Mouse (Mus musculus) forebrain, embryonic 13.5 days (tissue): ENCODE results near the gene Prdm9. TPM values are rescaled to one million over a fixed set of nuclear protein-coding genes. Genes with fewer than 3 reads are reported as not detected.

Source experiments
- ATAC-seq: fragments of 200-750 bp; cut with Nextera tagmentation; 2 replicates; pipeline ENCODE4 v1.8.0; 2017
- H3K27ac ChIP-seq: fragments of 300-500 bp; sonication (generic); 2 replicates; pipeline ENCODE4 v1.5.1; 2015; ENCODE audit warnings: inconsistent platforms, mild to moderate bottlenecking, moderate library complexity
- H3K27me3 ChIP-seq: fragments of 300-500 bp; sonication (generic); 2 replicates; pipeline ENCODE4 v1.6.1; 2015; ENCODE audit warnings: mild to moderate bottlenecking, inconsistent platforms
- H3K36me3 ChIP-seq: fragments of 300-500 bp; sonication (generic); 2 replicates; pipeline ENCODE4 v1.6.1; 2015; ENCODE audit warnings: mild to moderate bottlenecking, inconsistent platforms; ENCODE audit not compliant: poor library complexity, severe bottlenecking
- H3K4me1 ChIP-seq: fragments of 300-500 bp; sonication (generic); 2 replicates; pipeline ENCODE4 v1.6.1; 2015; ENCODE audit warnings: inconsistent platforms
- H3K4me2 ChIP-seq: fragments of 300-500 bp; sonication (generic); 2 replicates; pipeline ENCODE4 v1.6.1; 2015; ENCODE audit warnings: inconsistent platforms, mild to moderate bottlenecking, moderate library complexity
- H3K4me3 ChIP-seq: fragments of 300-500 bp; sonication (generic); 2 replicates; pipeline ENCODE4 v1.5.1; 2015; ENCODE audit warnings: mild to moderate bottlenecking, inconsistent platforms
- H3K9ac ChIP-seq: fragments of 300-500 bp; sonication (generic); 2 replicates; pipeline ENCODE4 v1.6.1; 2015; ENCODE audit warnings: mild to moderate bottlenecking, inconsistent platforms
- H3K9me3 ChIP-seq: fragments of 300-500 bp; sonication (generic); replicated peaks from 2 replicates; pipeline ENCODE4 v1.6.1; 2016; ENCODE audit warnings: inconsistent platforms
- WGBS: fragments of 180-500 bp; shearing (Covaris S2); methylation state at CpG from one replicate; pipeline ENCODE4 v1.1.7; 2015; 5-methylcytosine and 5-hydroxymethylcytosine counted together
- polyA plus RNA-seq: library from polyadenylated mRNA; unstranded; fragments of >200 nt; fragmentation: Nextera tagmentation; extraction: Ambion mirVana; gene quantifications from 2 replicates; pipeline ENCODE4 v1.2.1, GENCODE M21; 2015

Gene Prdm9
- 2.3 and 3.5 TPM in 2 replicates for polyA plus RNA-seq

- peak within 1 kb of the TSS; percentile 84 for H3K4me2 ChIP-seq
- H3K9ac ChIP-seq, result peak within 1 kb of the TSS; percentile 78
- no peaks in the 10 kb centered on the region for H3K36me3 ChIP-seq
- no peaks in the 10 kb centered on the region for H3K27me3 ChIP-seq
- H3K9me3 ChIP-seq, result no peaks in the 10 kb centered on the region
- peak; percentile 99 for ATAC-seq
- H3K27ac ChIP-seq, result peak within 1 kb of the TSS; percentile 94
- H3K4me1 ChIP-seq, result peaks cover 7% of the 10 kb centered on the region; the same call in 1 of the 2 replicates
- WGBS, result under 1% methylated on average over 43 of the region's 43 CpGs
- H3K4me3 ChIP-seq, result peak within 1 kb of the TSS; percentile 64
These were observed at the start of gene Prdm9 for GRCm38 (mm10) chr17:15564014-15564927. Gene Prdm9, minus strand, starts transcription at chr17:15564354.

GRCm38 (mm10) chr17:15599496-15599895 is 35.3 kb upstream of the Prdm9 start:
- H3K36me3 ChIP-seq, result no peaks in the 10 kb centered on the region
- H3K4me2 ChIP-seq, result no peak overlapping the region
- WGBS, result 89% methylated on average over 7 of the region's 11 CpGs
- no peak overlapping the region for H3K4me3 ChIP-seq
- no peaks in the 10 kb centered on the region for H3K4me1 ChIP-seq
- ATAC-seq, result no peak
- H3K27ac ChIP-seq, result no peak overlapping the region
- H3K9me3 ChIP-seq, result no peaks in the 10 kb centered on the region
- no peaks in the 10 kb centered on the region for H3K27me3 ChIP-seq
- no peak overlapping the region for H3K9ac ChIP-seq

GRCm38 (mm10) chr17:15591216-15591881 is 27.2 kb upstream of the Prdm9 start:
- 82% methylated on average over 7 of the region's 7 CpGs for WGBS
- ATAC-seq, result no peak

GRCm38 (mm10) chr17:15588116-15588515 is 24.0 kb upstream of the Prdm9 start:
- no peak for ATAC-seq
- H3K4me3 ChIP-seq, result no peak overlapping the region

More at GRCm38 (mm10) chr17:15591216-15591881, 27.2 kb upstream of the Prdm9 start:
- Histone ChIP-seq H3K4me1 (no peaks in the 10 kb centered on the region), H3K27ac (no peak overlapping the region), H3K9me3 (no peaks in the 10 kb centered on the region), H3K36me3 (no peaks in the 10 kb centered on the region), H3K4me3 (no peak overlapping the region), H3K27me3 (no peaks in the 10 kb centered on the region), H3K9ac (no peak overlapping the region), H3K4me2 (no peak overlapping the region)

GRCm38 (mm10) chr17:15585691-15586090 is 21.5 kb upstream of the Prdm9 start:
- H3K4me1 ChIP-seq, result no peaks in the 10 kb centered on the region
- WGBS, result 33% methylated on average over 4 of the region's 4 CpGs
- no peak overlapping the region for H3K4me3 ChIP-seq
- H3K36me3 ChIP-seq, result no peaks in the 10 kb centered on the region
- H3K4me2 ChIP-seq, result no peak overlapping the region
- no peaks in the 10 kb centered on the region for H3K27me3 ChIP-seq
- no peak for ATAC-seq
- no peak overlapping the region for H3K27ac ChIP-seq
- no peaks in the 10 kb centered on the region for H3K9me3 ChIP-seq
- no peak overlapping the region for H3K9ac ChIP-seq

More at GRCm38 (mm10) chr17:15588116-15588515, 24.0 kb upstream of the Prdm9 start:
- 87% methylated on average over 2 of the region's 2 CpGs for WGBS
- Histone ChIP-seq H3K36me3 (no peaks in the 10 kb centered on the region), H3K4me2 (no peak overlapping the region), H3K4me1 (no peaks in the 10 kb centered on the region), H3K27me3 (no peaks in the 10 kb centered on the region), H3K9me3 (no peaks in the 10 kb centered on the region), H3K9ac (no peak overlapping the region), H3K27ac (no peak overlapping the region)

- H3K36me3 ChIP-seq, result no peaks in the 10 kb centered on the region
- no peak overlapping the region for H3K4me3 ChIP-seq
- H3K4me1 ChIP-seq, result no peaks in the 10 kb centered on the region
- H3K9ac ChIP-seq, result no peak overlapping the region
- no peak overlapping the region for H3K27ac ChIP-seq
- peaks cover 5% of the 10 kb centered on the region; the same call in 1 of the 2 replicates for H3K27me3 ChIP-seq
- 85% methylated on average over 7 of the region's 7 CpGs for WGBS
- H3K9me3 ChIP-seq, result no peaks in the 10 kb centered on the region
- no peak for ATAC-seq
- H3K4me2 ChIP-seq, result no peak overlapping the region
These were observed 18.9 kb upstream of the Prdm9 start for GRCm38 (mm10) chr17:15583071-15583470.

- Histone ChIP-seq H3K9me3 (no peaks in the 10 kb centered on the region), H3K4me3 (no peak overlapping the region), H3K36me3 (no peaks in the 10 kb centered on the region), H3K27me3 (peaks cover 15% of the 10 kb centered on the region), H3K27ac (no peak overlapping the region), H3K4me2 (no peak overlapping the region), H3K9ac (no peak overlapping the region), H3K4me1 (no peaks in the 10 kb centered on the region)
- no peak for ATAC-seq
- 91% methylated on average over 2 of the region's 2 CpGs for WGBS
These were observed 15.9 kb upstream of the Prdm9 start for GRCm38 (mm10) chr17:15580072-15580447.

GRCm38 (mm10) chr17:15579410-15580071 is 15.4 kb upstream of the Prdm9 start:
- WGBS, result 91% methylated on average over 7 of the region's 7 CpGs
- peaks cover 16% of the 10 kb centered on the region for H3K27me3 ChIP-seq
- no peak overlapping the region for H3K27ac ChIP-seq
- no peaks in the 10 kb centered on the region for H3K36me3 ChIP-seq
- no peak overlapping the region for H3K9ac ChIP-seq
- no peaks in the 10 kb centered on the region for H3K9me3 ChIP-seq
- ATAC-seq, result no peak
- no peaks in the 10 kb centered on the region for H3K4me1 ChIP-seq
- no peak overlapping the region for H3K4me3 ChIP-seq
- no peak overlapping the region for H3K4me2 ChIP-seq

GRCm38 (mm10) chr17:15577291-15577694 is 13.1 kb upstream of the Prdm9 start:
- WGBS, result under 1% methylated on average over 32 of the region's 32 CpGs
- Histone ChIP-seq H3K27ac (no peak overlapping the region), H3K9ac (no peak overlapping the region), H3K9me3 (no peaks in the 10 kb centered on the region), H3K4me3 (peak overlapping the region; percentile 31), H3K36me3 (no peaks in the 10 kb centered on the region), H3K4me1 (no peaks in the 10 kb centered on the region), H3K4me2 (peak overlapping the region; percentile 54), H3K27me3 (peaks cover 16% of the 10 kb centered on the region)
- peak; percentile 58; the same call in 1 of the 2 replicates for ATAC-seq

GRCm38 (mm10) chr17:15575056-15575455 is 10.9 kb upstream of the Prdm9 start:
- Histone ChIP-seq H3K9ac (no peak overlapping the region), H3K27ac (no peak overlapping the region), H3K4me2 (no peak overlapping the region), H3K4me3 (no peak overlapping the region), H3K4me1 (no peaks in the 10 kb centered on the region), H3K9me3 (no peaks in the 10 kb centered on the region), H3K36me3 (no peaks in the 10 kb centered on the region), H3K27me3 (peaks cover 21% of the 10 kb centered on the region)
- 67% methylated on average over 1 of the region's 1 CpGs for whole genome bisulfite sequencing
- no peak for ATAC-seq

- H3K27ac ChIP-seq, result no peak overlapping the region
- WGBS, result 74% methylated on average over 5 of the region's 5 CpGs
- H3K4me2 ChIP-seq, result no peak overlapping the region
- no peak overlapping the region for H3K9ac ChIP-seq
- H3K9me3 ChIP-seq, result no peaks in the 10 kb centered on the region
- no peak overlapping the region for H3K4me3 ChIP-seq
- ATAC-seq, result no peak
- peaks cover 7% of the 10 kb centered on the region; the same call in 1 of the 2 replicates for H3K4me1 ChIP-seq
- 0 out of 2 replicates have a peak, but pooled peaks cover 3% of the 10 kb centered on the region for H3K27me3 ChIP-seq
- H3K36me3 ChIP-seq, result no peaks in the 10 kb centered on the region
These were observed 2.8 kb upstream of the Prdm9 start for GRCm38 (mm10) chr17:15566908-15567307.

GRCm38 (mm10) chr17:15564928-15565300 is 760 bp upstream of the Prdm9 start:
- no peak overlapping the region for H3K27ac ChIP-seq
- peak overlapping the region; percentile 64 for H3K4me3 ChIP-seq
- peak overlapping the region; percentile 84 for H3K4me2 ChIP-seq
- 46% methylated on average over 12 of the region's 12 CpGs for WGBS
- H3K36me3 ChIP-seq, result no peaks in the 10 kb centered on the region
- peak; percentile 7 for ATAC-seq
- H3K9me3 ChIP-seq, result no peaks in the 10 kb centered on the region
- peaks cover 7% of the 10 kb centered on the region; the same call in 1 of the 2 replicates for H3K4me1 ChIP-seq
- peak overlapping the region; percentile 78 for H3K9ac ChIP-seq
- no peaks in the 10 kb centered on the region for H3K27me3 ChIP-seq
